Mouse (Mus musculus): Measurements from ENCODE around the gene Skiv2l. TPM values are rescaled to one million over a fixed set of nuclear protein-coding genes. Genes with fewer than 3 reads are reported as not detected.

Skiv2l gene
- total RNA-seq, 1 experiment = 40.5 TPM

DNA sequence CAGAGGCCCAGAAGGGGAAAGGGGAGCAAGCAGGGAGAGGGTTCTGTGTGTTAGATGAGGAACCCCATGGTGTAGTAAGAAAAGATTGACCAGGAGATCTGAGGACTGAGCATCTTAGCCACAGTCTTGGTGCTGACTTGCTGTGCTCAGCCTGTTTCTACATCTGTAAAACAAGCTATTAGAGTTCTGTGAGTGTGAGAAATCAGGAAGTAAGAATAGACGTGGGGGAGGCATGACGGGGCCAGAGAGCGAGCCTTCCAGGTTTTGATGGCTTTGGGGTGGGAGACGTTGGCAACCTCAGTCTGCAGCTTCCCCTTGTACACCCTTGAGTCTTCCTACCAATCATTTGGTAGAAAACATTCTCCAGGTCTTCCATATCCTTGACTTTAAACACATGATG, 8.7 kb upstream of the Skiv2l start:
- in situ Hi-C loops (cut with MboI; ENCODE audit: low sequenced_read_pairs in 2 of 2, unreplicated experiment in 2 of 2) = no loop called here
- DNase-seq (ENCODE audit: low read depth, low spot score) = no peak
- H3K27ac ChIP-seq (ENCODE audit: insufficient read depth, low read depth, low read length, poor library complexity, severe bottlenecking) = no peak overlapping the region
- no peak overlapping the region for H3K4me3 ChIP-seq (ENCODE audit: insufficient read depth in 1 of 2, low read depth in 1 of 2, low read length in 2 of 2, poor library complexity in 1 of 2, severe bottlenecking in 1 of 2)
- peaks cover 28% of the 10 kb centered on the region for H3K36me3 ChIP-seq (ENCODE audit: control insufficient read depth, insufficient read depth, low read length, poor library complexity, severe bottlenecking)
- no peak for TF ChIP-seq MAFK (IDR thresholded peaks at IDR 0.05; ENCODE audit: insufficient read depth, low read depth, low read length)
- no peak for TF ChIP-seq ZNF384 (IDR thresholded peaks at IDR 0.05; ENCODE audit: low read depth, low read length)
- no peak for TF ChIP-seq CHD2 (IDR thresholded peaks at IDR 0.05; ENCODE audit: low read depth, low read length)
- TF ChIP-seq ZC3H11A (IDR thresholded peaks at IDR 0.05; ENCODE audit: borderline replicate concordance, low read depth, low read length) = no peak
- TF ChIP-seq HCFC1 (IDR thresholded peaks at IDR 0.05; ENCODE audit: borderline replicate concordance, insufficient read depth, low read length) = no peak
- H3K4me1 ChIP-seq (ENCODE audit: control insufficient read depth in 2 of 2, insufficient read depth in 2 of 2, low read length in 2 of 2, poor library complexity in 1 of 2) = peaks cover 0 to 3% of the 10 kb centered on the region in 2 experiments; a peak in 2 of 4 replicates
- no peaks in the 10 kb centered on the region for H3K9me3 ChIP-seq (ENCODE audit: control insufficient read depth, insufficient read depth, low read depth, low read length)
- no peak overlapping the region for H3K9ac ChIP-seq (ENCODE audit: insufficient read depth, low read depth, low read length, poor library complexity, severe bottlenecking)

DNA sequence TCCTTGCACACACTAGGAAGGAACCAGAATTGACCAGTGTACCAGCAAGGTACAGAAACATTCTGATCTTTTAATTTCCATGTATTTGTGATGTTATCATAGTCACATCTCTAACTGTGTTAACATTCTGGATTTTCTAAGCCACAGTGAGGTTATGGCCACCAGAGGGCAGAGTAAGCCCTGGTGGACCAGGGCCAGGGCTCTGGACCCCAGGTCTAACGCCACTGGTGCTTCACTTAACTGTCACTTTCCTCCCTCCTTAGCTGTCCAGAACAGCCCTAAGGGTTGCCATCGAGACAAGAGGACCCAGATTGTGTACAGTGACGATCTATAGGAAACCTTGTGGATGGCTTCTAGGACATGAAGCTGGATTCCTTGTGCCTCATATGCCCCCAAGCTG, 5.8 kb upstream of the Skiv2l start:
- no peak for DNase-seq (ENCODE audit: low read depth, low spot score)
- Histone ChIP-seq H3K9me3 (ENCODE audit: control insufficient read depth, insufficient read depth, low read depth, low read length) (no peaks in the 10 kb centered on the region), H3K4me1 (ENCODE audit: control insufficient read depth in 2 of 2, insufficient read depth in 2 of 2, low read length in 2 of 2, poor library complexity in 1 of 2) (peaks cover 0 to 7% of the 10 kb centered on the region in 2 experiments; a peak in 2 of 4 replicates), H3K9ac (ENCODE audit: insufficient read depth, low read depth, low read length, poor library complexity, severe bottlenecking) (no peak overlapping the region), H3K27ac (ENCODE audit: insufficient read depth, low read depth, low read length, poor library complexity, severe bottlenecking) (no peak overlapping the region), H3K4me3 (ENCODE audit: insufficient read depth in 1 of 2, low read depth in 1 of 2, low read length in 2 of 2, poor library complexity in 1 of 2, severe bottlenecking in 1 of 2) (no peak overlapping the region), H3K36me3 (ENCODE audit: control insufficient read depth, insufficient read depth, low read length, poor library complexity, severe bottlenecking) (peaks cover 40% of the 10 kb centered on the region)
- in situ Hi-C loops (cut with MboI; ENCODE audit: low sequenced_read_pairs in 2 of 2, unreplicated experiment in 2 of 2) = no loop called here
- TF ChIP-seq ZNF384 (IDR thresholded peaks at IDR 0.05; ENCODE audit: low read depth, low read length) = no peak
- no peak for TF ChIP-seq MAFK (IDR thresholded peaks at IDR 0.05; ENCODE audit: insufficient read depth, low read depth, low read length)
- no peak for TF ChIP-seq HCFC1 (IDR thresholded peaks at IDR 0.05; ENCODE audit: borderline replicate concordance, insufficient read depth, low read length)
- no peak for TF ChIP-seq CHD2 (IDR thresholded peaks at IDR 0.05; ENCODE audit: low read depth, low read length)
- TF ChIP-seq ZC3H11A (IDR thresholded peaks at IDR 0.05; ENCODE audit: borderline replicate concordance, low read depth, low read length) = no peak

DNA sequence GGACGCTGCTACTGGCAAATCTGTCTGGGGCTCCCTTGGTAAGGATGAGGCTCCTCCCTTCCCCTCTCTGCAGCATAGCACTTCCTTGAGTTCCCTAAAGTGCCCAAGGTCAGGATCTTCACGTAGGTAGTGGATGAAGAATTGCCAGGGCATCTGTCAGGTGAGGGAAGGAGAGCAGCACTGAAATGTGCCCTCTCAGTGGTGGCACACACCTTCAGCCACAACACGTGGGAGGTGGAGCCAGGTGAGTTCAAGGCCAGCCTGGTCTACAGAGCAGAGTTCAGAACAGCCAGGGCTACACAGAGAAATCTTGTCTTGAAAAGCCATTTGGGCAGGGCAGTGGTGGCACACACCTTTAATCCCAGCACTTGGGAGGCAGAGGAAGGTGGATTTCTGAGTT, 4.8 kb upstream of the Skiv2l start:
- Histone ChIP-seq H3K4me1 (ENCODE audit: control insufficient read depth in 2 of 2, insufficient read depth in 2 of 2, low read length in 2 of 2, poor library complexity in 1 of 2) (peaks cover 0 to 7% of the 10 kb centered on the region in 2 experiments; a peak in 2 of 4 replicates), H3K36me3 (ENCODE audit: control insufficient read depth, insufficient read depth, low read length, poor library complexity, severe bottlenecking) (peaks cover 40% of the 10 kb centered on the region), H3K27ac (ENCODE audit: insufficient read depth, low read depth, low read length, poor library complexity, severe bottlenecking) (no peak overlapping the region), H3K9me3 (ENCODE audit: control insufficient read depth, insufficient read depth, low read depth, low read length) (no peaks in the 10 kb centered on the region), H3K4me3 (ENCODE audit: insufficient read depth in 1 of 2, low read depth in 1 of 2, low read length in 2 of 2, poor library complexity in 1 of 2, severe bottlenecking in 1 of 2) (no peak overlapping the region), H3K9ac (ENCODE audit: insufficient read depth, low read depth, low read length, poor library complexity, severe bottlenecking) (no peak overlapping the region)
- no peak for DNase-seq (ENCODE audit: low read depth, low spot score)
- TF ChIP-seq CHD2 (IDR thresholded peaks at IDR 0.05; ENCODE audit: low read depth, low read length) (no peak), ZC3H11A (IDR thresholded peaks at IDR 0.05; ENCODE audit: borderline replicate concordance, low read depth, low read length) (no peak), HCFC1 (IDR thresholded peaks at IDR 0.05; ENCODE audit: borderline replicate concordance, insufficient read depth, low read length) (no peak)
- in situ Hi-C loops (cut with MboI; ENCODE audit: low sequenced_read_pairs in 2 of 2, unreplicated experiment in 2 of 2) = no loop called here

DNA sequence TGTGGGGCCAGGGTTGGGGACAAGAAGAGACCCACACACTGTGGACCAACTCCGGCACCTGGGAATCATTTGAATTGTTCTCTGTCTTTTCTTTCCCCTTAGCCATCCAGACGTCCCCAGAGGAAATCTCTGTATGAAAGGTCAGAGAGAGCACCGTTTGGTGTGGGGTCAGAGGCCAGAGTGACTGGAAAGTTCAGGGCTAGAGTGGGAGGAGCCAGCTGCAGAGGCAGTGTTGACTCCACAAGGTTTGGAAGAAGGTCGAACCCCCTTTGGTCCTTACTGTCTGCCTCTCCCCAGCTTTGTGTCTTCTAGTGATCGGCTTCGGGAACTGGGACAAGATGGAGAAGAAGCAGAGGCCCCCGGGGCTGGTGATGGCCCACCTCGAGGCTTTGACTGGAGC, 3.5 kb upstream of the Skiv2l start:
- Histone ChIP-seq H3K9me3 (ENCODE audit: control insufficient read depth, insufficient read depth, low read depth, low read length) (no peaks in the 10 kb centered on the region), H3K4me1 (ENCODE audit: control insufficient read depth in 2 of 2, insufficient read depth in 2 of 2, low read length in 2 of 2, poor library complexity in 1 of 2) (peaks cover 0 to 7% of the 10 kb centered on the region in 2 experiments; a peak in 3 of 4 replicates), H3K27ac (ENCODE audit: insufficient read depth, low read depth, low read length, poor library complexity, severe bottlenecking) (no peak overlapping the region), H3K9ac (ENCODE audit: insufficient read depth, low read depth, low read length, poor library complexity, severe bottlenecking) (no peak overlapping the region), H3K4me3 (ENCODE audit: insufficient read depth in 1 of 2, low read depth in 1 of 2, low read length in 2 of 2, poor library complexity in 1 of 2, severe bottlenecking in 1 of 2) (no peak overlapping the region), H3K36me3 (ENCODE audit: control insufficient read depth, insufficient read depth, low read length, poor library complexity, severe bottlenecking) (peaks cover 40% of the 10 kb centered on the region)
- TF ChIP-seq ZC3H11A (IDR thresholded peaks at IDR 0.05; ENCODE audit: borderline replicate concordance, low read depth, low read length) (no peak), HCFC1 (IDR thresholded peaks at IDR 0.05; ENCODE audit: borderline replicate concordance, insufficient read depth, low read length) (no peak), MAFK (IDR thresholded peaks at IDR 0.05; ENCODE audit: insufficient read depth, low read depth, low read length) (no peak), ZNF384 (IDR thresholded peaks at IDR 0.05; ENCODE audit: low read depth, low read length) (no peak), CHD2 (IDR thresholded peaks at IDR 0.05; ENCODE audit: low read depth, low read length) (no peak)
- no peak for DNase-seq (ENCODE audit: low read depth, low spot score)
- in situ Hi-C loops (cut with MboI; ENCODE audit: low sequenced_read_pairs in 2 of 2, unreplicated experiment in 2 of 2) = no loop called here

Data from ES-E14 (cell line).